Mouse (Mus musculus) 3T3-L1 (cell line): ENCODE results near the gene Rsph3b.
"Not testable (repeated sequence)": the region's sequence is repeated elsewhere in the genome, so short reads cannot be mapped to it uniquely, and the experiment has no call there.

Experiments used
- DNase-seq: peaks from one replicate; pipeline ENCODE4 v3.0.0-alpha.2; 2015; ENCODE audit warnings: low read depth, low spot score

Gene Rsph3b

DNA sequence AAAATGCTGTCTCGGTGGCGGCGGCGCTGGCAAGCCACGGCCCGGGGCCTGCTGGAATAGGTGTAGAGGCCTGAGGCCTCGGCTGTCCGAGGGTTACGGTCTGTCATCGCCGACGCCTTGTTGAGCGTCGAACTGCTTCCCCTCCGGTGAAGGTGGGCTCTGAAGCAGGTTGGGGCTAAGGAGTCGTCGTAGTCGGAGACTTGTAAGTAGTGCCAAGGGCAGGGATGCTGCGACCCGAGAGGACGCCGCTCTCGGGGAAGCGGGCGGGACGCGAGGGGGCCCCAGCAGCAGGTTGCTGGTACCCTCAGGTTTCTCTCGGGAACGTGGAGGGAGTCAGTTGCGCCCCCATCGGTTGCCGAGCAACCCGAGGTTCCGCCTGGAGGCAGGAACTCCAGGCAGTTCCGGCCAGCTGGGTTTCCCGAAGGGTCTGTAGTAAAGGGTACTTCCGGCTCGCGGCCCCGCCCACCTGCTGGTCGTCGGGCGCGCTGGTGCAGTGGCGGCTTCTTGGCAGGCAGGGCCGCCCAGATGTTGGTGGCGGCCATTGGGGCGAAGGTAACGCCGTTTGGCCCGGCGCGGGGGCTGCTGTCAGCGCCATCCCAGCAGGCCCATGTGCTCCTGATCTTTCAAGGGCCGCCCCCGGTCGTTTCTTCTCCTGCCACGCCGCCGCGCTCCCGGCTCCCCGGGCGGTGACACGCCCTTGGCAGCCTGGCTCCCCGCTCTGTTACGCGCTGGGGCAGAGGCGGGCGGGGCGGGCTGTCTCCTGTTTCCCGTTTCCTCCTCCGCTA is at the start of gene Rsph3b:
TSS of gene Rsph3b (minus strand) at position 699 of the 785 bp plus-strand sequence.
- DNase-seq, result peak; percentile 75

DNA sequence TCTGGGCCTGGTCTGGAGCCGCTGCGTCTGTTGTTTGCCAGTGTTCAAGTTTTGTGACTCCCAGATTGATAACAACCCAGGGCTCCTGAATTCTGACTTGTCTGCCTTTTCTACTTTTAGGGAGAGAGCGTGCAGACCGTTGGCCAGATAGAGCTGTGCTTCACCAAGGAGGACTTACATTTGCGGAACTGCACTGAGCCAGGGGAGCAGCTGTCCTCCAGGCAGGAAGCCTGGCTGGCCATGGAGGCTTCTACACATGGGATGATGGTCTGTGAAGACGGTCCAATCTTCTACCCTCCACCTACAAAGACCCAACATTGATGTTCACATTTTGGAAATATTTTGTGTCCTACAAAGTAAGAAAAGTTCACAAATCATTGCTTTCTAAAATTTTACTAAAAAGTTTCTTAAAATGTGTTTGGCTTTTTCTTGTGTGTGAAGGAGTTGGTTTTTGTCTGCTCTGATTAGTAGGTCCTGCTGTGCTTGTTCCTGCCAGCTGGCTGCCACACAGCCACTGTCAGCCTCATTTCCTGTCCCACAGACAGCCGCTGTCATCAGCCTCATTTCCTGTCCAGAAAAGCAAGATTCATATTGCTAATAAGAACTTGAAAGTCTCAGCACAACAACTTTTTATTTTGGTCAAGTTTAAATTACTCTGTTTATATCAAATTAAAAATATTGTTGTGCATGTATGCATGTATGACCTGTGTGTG is 49.5 kb upstream of the Rsph3b start:
- DNase-seq, result not testable (repeated sequence)

DNA sequence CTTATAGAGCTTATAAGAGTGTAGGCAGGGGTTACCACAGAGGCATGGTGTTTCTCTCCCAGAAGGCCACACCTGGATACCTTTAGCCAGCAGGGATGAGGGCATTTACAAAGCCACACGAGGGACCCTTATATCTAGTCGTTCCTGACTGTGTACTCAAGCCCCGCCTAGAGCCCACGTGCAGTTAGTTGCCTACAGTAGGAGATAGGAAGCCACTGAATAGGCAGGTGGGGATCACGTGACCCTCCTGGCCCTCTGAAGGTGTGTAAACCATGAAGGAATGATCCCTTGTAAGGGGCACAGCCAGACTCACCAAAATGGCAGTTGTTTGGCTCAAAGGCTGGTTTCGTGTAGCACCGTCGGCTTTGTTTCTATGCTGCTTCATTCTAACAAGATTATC is 48.3 kb upstream of the Rsph3b start:
- DNase-seq, result not testable (repeated sequence)

DNA sequence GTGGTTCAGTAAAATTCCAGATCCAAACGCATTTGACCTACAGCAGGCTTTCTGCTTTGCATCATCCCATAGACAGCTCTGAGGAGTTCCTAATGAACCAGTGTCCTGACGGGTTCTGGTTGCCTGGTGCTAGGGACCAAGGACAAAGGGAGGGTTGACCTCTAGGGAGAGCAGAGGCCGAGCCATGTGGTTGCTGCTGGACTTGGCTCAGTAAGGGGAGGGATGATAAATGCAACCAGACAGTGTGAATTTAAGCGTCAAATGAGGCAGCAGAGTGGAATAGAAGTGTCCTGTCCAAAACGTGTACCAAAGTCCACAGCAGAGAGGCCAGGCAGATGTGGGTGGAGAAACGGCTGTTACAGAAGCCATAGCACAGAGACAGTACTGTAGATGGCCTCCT is 47.0 kb upstream of the Rsph3b start:
- DNase-seq, result not testable (repeated sequence)

DNA sequence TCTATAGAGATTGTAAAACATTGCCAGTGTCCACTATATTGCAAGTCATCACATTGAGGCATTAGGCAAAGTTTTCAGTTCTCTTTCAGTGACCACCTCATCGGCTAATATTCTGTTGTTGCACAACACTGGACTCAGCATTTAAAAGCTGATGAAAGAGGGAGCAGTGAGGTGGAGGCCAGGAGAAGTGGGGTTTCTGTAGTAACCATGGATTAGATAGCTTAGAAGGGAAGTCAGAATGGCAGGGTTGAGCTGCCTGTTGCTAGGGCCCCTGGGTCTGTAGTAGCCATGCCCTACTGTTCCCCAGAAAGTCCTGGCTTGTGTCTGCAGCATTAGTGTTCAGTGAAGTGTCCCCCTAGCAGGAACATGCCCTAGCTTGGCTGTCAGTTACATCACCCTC is 37.6 kb upstream of the Rsph3b start:
- DNase-seq, result not testable (repeated sequence)

DNA sequence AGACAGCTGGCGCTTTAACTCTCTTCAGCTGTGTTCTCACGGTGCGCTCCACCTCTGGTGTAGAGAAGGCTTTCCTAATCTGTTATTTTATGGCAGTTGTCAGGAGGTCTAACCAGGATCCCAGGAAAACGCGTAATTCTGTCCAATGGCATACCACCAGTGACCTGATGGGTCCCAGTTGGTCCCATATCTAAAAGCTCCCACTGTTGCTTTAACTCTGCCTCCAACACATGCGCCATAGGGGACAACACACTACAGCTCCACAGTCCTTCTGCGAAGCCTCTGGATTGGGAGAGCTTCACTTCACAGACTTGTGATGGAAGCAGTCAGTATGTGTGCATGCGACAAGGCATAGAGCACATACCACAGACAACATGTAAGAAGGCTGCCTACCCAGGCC is 31.7 kb upstream of the Rsph3b start:
- not testable (repeated sequence) for DNase-seq

DNA sequence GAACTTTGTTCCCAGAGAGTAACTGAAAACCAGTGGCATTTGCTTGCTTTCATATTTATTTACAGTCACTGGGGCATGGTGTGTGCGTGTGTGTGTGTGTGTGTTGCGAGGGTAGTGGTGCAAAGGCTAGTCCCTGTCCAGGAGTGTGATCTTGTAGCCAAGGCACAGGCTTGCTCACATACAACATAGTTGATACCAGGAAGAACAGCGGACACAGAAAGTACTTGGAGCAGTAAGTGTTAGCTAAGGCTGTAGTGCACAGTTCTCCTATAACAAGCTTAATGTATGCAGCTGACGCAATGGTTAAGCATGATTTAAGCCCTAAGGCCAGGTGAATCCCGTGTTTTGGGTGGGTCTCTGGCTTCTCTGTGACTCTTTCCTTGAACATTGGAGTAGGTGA is 30.9 kb upstream of the Rsph3b start:
- DNase-seq, result peak; percentile 16

DNA sequence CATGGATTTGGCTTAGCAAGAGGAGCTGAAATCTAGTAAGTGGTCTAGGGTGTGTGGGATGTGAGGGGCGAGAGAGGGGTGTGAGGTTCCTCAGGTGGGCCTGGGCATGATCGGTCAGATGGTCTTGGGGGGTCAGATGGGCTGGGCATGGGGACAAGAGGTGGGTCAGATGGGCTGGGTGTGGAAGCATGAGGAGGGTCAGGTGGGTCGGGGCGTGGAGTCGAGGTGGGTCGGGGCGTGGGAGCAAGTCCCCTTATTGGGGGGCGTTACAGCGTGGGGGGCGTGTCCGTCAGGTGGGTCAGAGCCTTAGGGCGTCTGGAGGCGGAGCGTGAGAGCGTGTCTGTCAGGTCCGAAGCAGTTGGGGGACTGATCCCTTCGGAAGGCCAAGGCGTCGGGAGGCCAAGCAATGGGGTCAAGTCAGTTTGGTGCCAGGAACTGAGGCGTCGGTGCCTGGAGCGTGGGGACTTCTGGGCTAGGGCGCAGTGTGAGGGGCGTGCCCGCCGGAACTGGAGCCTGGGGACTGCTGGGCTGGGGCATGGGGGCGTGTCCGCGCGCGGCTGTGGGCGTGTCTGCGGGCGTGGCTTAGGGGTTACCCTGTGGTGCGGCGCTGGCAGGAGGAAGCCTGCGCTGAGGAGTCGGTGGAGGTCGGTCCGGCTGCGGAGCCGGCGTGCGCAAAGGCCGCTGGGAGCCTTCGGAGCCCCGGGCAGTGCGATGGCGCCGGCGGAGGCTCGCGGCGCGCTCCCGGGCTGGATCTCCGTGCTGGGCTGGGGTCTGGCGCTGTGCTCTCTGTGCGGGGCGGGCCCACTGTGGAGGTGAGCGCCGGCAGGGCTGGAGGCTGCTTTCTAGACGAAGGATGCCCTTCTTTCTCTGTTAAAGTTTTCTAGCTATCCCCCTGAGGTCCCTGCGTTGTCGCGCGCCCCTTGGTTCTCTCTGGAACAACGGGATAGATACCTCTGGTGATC is 30.1 kb upstream of the Rsph3b start, which contains the start of gene Gm49721:
TSS of gene Gm49721 (plus strand) at position 618 of the 962 bp plus-strand sequence.
- DNase-seq, result peak; percentile 15

DNA sequence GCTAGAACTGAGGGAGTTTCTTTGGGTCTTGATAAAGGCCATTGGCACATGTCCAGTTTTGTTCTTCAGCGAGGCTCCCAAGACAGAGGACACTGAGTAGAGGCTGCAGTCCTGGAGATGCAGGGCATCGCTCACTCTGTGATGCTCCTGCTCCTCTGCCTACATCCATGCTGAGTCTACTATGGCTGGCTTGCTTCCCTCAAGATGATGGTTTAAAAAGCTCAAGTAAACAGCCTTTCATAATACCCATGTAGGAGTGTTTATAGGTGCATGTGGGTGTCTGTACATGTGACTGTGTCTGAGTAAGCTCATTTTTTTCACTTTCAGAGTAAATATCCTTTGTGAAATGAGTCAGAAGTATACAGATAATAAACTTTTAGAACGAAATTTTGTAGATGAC is 26.5 kb upstream of the Rsph3b start:
- DNase-seq, result not testable (repeated sequence)

DNA sequence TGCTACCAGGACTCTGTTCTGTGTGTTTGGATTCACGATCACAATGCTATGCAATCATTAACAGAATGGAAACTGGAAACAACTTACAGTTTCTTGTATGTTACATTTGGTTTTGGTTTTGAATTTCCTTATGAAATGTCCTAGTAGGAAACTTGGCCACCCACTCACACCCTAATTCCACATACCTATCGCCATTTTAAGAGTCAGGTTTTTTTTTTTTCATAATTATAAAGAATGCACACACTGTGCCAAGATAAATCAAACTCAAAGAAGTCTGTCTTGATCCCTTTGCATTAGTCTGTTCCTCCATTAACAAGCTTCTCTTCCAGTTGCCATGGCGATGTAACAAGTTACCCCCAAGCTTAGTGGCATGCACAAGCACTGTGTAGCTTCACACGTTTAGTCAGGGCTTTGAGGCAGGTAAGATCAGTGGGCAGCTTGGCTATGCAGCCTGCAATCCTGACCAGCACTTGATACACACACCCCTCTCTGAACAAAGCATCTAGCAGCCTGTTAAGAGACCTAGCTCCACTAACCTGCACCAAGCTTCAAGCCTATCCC is 24.4 kb upstream of the Rsph3b start:
- not testable (repeated sequence) for DNase-seq

DNA sequence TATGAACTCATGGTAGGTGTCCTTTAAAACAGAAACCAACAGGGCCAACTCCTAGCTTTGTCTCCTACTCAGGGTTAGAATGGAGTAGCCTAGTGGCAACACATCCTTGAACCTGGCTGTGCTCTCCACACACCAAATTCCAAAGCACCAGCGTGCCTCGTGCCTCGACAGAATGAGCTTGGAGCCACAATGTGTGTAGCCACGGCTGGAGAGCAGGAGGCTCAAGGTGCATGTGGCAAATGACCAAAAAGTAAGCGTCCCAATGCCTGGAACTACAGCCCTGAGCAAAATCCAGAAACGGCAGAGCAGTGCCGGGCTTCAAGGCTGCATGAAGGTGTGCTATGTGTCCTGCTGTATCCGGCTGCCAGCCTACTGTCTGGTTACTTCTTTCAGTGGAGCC is 22.8 kb upstream of the Rsph3b start:
- not testable (repeated sequence) for DNase-seq

DNA sequence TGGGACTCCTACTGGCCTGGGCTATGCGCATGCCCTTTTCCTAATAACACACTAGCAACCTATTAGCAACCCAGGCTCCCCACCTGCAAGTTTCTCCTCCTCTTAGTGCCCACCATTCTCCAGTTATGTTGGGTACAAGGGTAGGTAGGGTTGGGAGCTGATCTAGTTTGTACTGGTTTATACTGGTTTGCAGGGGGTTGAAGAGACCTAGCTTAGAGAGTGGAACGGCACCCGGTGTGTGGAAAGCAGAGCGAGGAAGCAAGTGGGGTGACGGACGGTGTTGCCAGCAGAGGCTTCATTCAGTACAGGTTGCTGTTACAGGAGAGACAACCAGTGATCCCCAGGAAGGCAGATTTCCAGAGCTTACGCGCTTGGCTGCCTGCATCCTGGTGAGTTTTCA is 21.9 kb upstream of the Rsph3b start, which contains the start of gene Rnaset2b:
TSS of gene Rnaset2b (plus strand) at position 301 of the 400 bp plus-strand sequence.
- DNase-seq, result not testable (repeated sequence)

DNA sequence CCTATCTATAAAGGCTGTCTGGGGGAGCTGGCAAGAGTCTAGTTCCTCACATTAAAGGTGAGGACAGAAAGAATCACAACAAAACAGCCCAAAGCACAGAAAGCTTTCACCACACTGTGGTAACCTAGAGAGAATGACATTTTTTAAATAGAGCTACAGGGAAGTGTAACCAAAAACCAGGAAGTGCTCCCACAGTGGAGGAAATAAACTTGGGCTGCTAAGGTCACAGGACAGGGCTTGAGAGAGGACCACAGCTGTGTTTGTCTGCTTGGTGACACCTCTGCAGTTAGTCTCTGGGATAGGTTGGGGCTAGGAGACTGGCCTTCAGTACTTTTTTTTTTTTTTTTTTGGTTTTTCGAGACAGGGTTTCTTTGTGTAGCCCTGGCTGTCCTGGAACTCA is 19.2 kb upstream of the Rsph3b start:
- DNase-seq, result not testable (repeated sequence)

DNA sequence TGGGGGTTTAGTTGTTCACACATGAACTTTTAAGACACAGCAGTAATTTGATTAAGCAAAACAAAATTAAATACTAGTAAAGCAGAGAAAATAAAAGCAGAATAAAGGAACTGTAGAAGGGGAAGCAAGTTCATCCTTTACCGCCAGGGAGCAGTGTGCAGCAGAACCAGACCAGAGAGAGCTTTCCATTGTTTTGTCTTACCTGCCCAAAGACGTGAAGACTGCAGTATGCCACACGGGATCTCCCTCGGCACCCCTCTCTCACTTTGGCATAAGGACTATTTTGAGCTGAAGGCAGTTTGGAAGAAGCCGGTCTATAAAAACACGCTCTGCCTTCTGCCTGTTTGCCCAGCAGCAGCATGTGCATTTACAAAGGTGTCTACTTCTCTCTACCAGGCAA is 16.9 kb upstream of the Rsph3b start:
- DNase-seq, result peak; percentile 49

DNA sequence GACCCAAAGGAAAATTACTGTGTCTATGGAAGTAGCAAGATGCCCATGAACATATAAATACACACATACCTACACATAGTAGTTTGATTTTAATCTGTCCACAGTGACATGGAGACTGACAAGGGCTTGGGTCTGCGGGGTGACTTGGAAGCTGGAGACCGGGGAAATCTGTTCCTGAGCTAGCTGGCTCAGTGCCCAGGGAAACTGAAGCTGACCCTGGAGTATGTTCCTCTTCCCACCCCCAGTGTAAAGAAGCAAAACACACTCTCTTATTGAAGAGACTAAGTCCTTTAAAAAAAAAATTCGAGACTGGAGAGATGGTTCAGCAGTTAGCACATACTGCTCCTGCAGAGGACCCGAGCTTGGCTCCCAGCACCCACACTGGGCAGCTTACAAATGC is 14.5 kb upstream of the Rsph3b start:
- DNase-seq, result not testable (repeated sequence)

DNA sequence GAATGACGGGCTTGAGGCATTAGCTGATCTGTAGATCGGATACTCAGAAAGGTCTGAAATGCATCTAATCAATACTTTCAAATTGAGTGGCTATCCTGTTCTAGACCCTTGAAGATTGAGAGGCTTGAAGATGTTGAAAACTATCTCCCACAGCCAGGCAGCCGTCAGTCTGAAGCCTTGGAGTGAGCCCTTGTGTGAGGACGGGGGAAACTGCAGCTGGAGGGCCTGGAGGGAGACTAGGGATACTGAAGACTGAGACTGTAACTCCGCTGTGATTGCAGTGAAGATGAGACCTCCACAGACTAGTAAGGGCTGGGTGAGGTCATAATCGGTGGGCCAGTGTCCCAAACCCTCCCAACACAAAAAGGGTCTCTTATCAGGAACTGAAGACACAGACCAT is 13.9 kb upstream of the Rsph3b start:
- not testable (repeated sequence) for DNase-seq

DNA sequence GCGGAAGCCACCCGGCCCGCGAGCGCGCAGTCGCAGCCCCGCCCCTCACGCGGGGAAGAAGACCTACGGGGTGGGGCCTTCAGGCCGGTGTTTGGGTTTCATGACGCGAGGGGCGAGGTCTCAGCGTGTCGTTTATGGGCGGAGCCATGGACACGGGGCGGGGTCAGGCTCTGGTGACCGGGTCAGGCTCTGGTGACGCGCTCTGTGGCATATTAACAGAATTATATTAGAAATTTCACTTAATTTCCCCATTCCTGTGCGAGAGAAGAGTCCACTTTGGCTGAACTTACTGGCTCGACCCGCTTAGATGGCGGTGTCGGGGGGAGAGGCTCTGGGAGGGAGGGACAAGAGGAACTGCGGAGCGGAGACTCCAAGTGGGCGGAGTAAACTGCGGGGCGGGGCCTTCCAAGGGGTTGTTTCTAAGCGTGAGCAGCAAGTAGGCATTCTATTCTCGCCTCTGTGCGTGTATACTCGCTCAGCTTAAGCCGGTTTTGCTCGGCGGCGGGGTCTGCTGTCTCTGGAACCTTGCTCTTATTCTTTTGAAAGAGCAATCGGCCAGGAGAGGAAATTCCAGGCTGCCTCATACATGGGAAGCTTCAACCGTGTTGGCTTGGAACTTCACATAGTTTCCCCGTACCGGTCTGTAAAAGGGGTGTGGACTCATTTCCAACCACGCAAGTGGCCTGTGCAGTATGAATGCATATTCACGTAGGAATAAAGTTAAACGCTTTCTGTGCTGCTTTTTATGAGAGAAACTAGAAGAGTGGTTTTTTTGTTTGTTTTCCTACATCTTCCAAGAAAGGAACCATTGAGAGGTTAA is 12.9 kb upstream of the Rsph3b start:
- DNase-seq, result peak; percentile 17

DNA sequence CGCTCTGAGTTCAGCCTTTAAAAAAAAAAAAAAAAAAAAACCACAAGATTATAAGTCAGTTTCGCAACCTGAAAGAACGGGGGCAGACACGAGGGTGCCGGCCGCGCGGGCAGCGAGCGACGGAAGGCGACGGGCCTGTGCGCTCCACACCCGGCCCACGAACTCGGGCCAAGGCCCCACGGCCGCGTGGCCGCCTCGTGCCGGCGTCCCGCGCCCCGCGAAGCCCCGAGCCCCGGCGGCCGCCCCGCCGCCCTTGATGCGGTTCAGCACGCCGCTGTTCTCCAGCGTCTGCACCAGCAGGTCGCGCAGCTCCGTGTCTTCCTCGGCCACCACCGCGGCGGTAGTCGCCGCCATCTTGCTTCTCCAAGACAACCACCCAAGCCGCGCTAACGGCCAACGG is 12.3 kb upstream of the Rsph3b start, which contains the start of gene Tagap1:
TSS of gene Tagap1 (minus strand) at position 381 of the 400 bp plus-strand sequence.
- not testable (repeated sequence) for DNase-seq

DNA sequence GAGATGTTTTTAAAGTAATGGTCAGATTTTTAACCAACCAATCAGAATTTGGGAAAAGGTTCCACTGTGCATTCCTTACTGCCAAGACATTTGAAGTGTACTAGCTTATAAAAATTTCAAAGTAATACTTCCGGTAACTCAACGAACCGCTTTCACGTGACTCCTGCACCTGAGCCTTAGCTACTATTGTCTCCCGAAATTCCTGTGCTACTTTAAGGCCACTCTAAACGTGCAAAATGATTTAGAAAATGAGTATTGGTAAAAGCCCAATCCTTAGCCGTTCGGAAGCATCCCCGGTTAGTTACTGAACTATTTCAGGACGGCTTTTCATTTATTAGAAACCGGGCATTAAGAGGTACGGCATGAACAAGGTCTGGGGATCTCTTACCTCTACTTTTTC is 11.9 kb upstream of the Rsph3b start:
- not testable (repeated sequence) for DNase-seq
